Mouse (Mus musculus): ENCODE measurements around the gene Svop.

Svop gene

DNA sequence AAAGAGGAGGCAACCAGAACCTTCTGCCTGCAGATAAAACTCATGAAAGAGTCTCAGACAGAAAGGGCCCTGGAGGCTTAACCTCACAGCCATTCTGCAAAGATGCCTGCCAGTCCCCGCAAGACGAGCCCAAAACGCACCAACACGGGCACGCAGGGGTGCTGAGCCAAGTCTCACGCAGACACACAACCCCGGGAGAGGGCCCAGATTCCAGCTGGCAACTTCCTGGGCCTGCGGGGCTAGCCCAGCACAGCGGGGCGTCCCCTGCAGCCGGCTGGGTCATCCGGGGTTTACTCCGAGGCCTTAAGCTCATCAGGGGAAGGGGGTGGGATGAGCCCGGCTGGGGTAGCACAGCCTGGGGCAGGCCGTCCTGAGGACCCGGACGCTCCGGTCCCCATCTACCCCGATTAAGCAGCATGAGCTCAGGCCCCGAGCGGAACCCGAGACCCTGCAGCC lies 98.3 kb downstream of the Svop start:
- DNase-seq = peak; percentile 61

DNA sequence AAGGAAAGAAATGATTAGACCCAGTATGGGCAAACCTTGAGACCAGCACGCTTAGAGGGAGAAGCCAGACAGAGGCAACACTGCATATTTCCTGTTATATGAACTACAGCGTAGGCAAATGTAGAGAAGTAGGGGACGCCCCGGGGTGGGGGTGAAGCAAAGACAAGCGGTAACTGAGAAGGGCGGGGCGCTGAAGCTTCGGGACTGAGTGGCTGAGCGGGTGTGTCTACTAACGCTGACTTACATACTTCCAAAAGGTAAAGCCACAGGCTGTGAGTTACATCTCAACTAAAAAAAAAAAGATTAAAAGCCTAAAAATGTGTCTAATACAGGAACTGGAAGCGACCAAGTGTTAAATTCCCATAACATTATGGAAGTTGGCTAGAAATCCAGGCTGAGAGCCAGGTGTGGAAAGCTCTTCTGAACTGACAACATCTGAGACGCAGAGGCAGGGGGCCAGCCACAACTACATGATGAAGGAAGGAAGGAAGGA lies 99.0 kb downstream of the Svop start:
- DNase-seq = no peak

DNA sequence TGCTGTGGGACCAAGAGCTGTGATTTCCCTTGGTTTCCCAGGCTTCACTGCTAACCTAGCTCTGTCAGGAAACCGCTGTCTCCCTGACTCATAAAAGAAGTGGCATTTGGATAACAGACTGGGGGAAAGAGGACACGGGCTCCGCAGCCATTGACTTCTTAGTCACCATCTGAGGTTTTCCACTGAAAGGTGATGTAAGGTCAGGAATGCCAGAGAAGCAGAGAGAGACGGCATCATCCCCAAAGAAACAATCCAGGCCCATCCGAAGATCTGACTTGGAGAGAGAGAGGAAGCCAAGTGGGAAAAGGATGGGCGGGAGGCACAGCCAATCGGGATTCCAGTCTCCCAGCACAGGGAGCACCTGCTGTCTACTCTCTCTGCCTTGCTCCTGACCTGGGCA lies 100.2 kb downstream of the Svop start:
- DNase-seq = no peak

DNA sequence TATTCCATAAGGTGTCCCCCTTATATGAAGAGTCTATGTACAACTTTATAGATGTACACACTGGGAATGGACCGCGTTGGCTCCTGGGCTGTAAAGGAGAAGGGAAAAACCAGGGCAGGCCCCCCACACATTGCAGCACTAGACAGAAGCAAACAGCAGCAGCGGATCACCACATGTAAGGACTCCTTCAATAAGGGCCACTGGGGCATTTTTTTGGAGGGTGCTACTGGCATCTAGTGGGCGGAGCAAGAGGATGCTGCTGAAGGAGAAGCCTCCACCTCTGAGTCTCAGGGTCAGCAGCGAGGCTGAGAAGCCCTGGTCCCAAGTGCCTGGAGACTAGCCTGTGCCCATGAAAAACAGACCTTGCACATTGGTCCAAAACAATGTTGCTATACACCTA lies 100.8 kb downstream of the Svop start:
- no peak for DNase-seq

DNA sequence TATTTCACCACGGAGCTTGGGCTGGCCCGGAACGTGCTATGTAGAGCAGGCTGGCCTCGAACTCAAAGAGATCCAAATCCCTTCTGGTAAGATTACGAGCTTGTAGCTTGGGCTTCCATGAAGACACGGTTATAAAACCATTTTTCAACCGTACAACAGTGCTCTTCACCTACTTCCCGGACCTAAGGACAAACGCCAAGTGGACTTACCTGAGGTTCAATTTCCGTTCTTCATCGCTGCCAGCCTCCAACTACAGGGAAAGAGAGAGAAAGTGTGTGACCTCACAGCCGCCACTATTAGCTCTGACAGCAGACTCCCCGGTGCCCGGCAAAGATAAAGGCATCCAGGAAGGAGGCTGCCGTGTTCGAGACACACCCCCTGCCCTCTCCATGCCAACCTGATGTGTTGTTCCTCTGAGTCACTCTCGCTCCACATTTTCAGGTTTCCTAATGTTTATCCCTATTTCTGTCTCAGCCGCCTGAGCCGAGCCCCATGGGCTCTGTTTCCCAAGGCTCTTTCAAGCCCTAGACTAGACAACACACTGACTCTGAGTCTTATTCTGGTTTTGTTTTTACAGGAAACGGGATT lies 101.8 kb downstream of the Svop start:
- no peak for DNase-seq

DNA sequence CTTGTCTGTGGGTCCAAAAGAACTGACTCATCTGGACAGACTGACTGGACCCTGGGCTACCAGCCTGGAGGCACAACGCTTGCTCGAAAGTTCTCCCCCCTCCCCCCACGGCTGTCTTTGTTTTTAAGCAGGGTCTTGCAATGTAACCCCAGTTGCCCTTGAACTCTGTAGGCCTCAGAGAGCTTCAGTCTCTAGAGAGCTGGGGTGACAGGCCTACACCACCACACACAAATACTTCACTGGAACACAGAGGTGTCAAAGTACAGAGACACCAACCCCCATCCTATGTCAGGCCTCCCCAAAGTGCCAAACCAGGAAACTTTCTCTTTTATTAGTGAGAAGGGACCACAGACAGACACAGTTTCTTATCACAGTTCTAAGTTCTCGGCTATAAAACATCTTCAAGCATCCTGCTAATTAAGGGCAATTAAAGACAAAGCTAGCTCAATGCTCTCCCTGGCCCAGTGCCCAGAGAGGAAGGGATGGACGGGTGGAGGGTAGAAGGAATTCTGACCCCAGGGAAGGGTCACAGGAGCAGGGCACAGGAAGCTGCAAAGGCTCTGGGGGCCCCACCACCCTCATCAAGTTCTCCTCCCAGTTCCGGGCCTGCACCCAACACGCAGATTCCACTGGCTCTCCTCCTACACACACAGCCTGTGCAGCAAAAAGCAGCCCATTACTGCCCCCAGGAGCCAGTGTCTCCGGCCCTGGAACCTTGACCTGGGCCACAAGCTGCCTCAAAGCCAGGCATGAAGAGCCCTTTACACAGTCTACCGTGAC lies 105.0 kb downstream of the Svop start:
- peak; percentile 75 for DNase-seq

DNA sequence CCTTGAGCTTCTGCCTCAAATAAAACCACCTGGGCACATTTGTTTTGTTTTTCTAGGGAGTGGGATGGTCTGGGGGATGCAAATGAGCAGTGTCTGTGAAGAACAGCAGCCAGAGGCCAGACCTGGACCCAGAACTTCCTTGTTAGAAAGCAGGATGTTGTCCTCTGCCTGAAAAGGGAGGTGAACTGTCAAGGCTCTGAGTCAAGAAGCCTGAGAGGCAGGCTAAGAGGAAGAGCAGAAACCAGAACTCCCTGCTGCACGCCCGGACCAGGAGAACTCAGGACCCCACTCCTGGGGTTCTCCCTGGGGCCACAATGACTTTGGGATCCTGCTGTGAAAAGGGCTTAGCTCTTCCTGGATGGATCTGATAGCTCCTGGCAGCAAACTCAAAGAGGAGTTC lies 105.6 kb downstream of the Svop start:
- DNase-seq = no peak

DNA sequence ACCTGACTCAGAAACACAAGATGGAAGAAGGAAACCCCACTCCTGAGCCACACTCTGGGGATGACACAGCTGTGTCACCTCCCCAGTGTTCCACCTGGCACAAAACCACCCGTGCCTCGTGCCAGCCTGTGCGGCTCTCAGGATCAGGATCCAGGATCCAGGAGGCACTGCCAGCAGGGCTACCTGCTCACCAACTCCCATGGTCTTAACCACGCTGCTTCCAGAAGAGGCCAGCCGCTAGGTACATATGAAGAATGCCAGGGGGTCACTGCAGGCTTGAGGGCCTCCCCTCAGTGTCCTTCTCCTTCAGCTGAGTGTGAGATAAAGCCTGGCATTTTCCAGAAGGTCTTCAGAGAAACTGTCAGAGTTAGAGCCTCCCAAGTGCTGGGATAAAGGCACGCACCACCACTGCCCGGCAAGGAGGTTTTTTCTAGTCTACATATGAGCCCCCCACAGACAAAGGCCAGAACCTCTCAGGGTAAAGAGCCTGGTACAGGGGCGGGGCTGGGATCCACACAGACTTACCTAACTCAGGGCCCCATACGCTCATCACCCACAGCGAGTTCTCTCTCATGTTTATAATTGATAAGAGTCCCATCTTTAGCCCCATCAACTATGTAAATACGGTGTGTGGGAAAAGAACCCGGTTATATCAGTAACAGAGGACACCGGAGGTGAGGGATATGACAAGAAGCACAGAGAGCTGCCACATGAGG lies 107.2 kb downstream of the Svop start:
- DNase-seq = no peak

DNA sequence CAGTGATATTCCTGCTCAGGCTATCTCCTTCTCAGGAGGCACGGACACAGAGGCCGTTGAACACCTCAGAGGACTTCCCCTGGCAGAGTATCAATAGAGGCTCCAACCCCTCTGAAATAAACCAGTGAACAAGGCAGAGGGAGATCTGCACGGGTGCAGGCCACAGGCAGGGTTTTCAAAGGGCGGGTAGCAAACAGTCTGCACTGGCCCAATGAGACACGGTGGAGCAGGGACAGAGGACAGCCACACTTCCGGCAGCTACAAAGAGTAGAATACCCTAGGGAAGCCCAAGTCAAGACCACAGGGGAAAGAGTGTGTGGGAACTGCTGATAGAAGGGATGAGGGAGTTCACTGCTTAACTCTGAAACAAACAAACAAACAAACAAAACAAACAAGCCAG lies 107.8 kb downstream of the Svop start:
- no peak for DNase-seq

DNA sequence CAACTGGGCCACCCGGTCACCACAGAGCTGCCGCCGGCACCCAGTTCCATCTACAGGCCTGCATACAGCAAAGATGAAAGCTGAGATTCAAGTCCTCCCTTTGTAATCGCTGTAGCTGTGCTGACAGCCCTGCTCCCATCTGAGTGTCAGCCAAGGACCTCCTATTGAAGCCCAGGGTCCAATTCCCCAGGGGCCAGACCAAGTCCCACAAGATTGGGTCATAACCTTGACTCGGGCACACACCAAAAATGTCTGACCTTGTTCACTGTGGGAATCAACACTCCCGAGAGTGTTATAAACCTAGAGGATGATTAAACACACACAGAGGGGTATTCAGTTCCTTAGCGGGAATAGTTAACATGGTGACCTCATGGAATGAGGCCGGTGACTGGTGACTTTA lies 109.5 kb downstream of the Svop start:
- no peak for DNase-seq

DNA sequence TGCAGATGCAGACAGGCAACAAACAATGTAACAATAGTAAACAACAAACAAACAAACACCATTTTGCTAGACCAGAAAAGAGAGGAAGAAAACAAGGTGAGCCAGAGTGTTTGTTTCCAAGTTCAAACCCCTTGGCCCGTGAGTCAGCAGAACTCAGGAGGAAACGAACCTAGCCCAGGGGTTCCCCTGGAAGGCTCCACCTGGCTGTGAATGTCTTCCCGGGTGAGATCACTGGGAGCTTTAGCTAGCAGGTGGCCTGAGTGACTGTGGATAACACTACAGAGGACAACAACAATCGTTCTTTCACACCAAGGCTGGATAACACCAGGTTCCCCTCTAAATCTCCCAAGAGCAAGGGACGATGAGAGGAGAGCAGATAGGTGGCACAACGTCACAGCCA lies 110.2 kb downstream of the Svop start:
- DNase-seq = no peak

DNA sequence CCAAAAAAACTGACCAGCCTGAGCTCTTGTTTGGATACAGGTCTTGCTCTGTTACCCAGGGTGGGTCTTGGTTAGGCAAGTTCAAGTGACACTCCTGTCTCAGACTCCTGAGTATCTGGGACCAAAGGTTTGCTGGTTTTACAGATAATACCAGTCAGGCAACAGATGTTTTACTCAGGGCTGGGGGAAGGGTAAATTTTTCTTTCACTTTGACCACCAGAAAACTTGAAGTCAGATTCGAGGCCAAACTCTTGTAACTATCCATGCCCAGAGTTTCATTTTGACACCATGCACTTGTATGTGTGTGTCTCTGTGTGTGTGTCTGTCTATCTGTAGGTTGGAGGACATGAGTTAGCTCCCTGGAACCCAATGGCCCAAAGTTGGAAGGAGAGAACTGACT lies 110.9 kb downstream of the Svop start:
- no peak for DNase-seq

DNA sequence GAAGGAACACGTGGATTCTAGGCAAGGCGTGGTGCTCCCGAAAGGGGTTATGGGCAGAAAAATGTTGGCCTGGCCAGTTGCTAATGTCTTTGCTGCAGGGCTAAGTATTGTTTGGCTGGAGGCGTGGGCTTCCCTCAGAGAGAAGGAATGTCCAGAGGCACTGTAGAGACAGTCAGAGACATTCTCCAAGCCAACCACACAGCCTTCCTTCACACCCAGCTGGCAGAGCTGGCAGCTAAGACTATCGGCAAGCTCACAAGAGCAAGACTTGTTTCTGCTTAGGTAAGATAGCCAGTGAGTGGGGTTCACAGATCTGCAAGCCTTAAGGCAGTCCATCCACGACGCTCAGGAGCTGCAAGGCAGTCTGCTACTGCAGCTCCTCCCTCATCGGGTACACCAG lies 114.1 kb downstream of the Svop start:
- no peak for DNase-seq
